Mouse (Mus musculus) erythroblast, embryonic 14.5 days (primary cell): ENCODE data around the gene Zbtb24. TPM values are rescaled to one million over a fixed set of nuclear protein-coding genes. Genes with fewer than 3 reads are reported as not detected.
A peak's percentile ranks its signal among the peaks of the same experiment; 100 is the strongest.
"Not testable (repeated sequence)": the region's sequence is repeated elsewhere in the genome, so short reads cannot be mapped to it uniquely, and the experiment has no call there.

Experiments used
- H3K27me3 ChIP-seq: 2 replicates; pipeline ENCODE4 v1.6.1; 2012; ENCODE audit warnings: inconsistent platforms; ENCODE audit not compliant: control insufficient read depth
- H3K36me3 ChIP-seq: 2 replicates; pipeline ENCODE4 v1.6.1; 2012; ENCODE audit warnings: mild to moderate bottlenecking, inconsistent platforms; ENCODE audit not compliant: control insufficient read depth
- H3K4me1 ChIP-seq: 2 replicates; pipeline ENCODE4 v1.6.1; 2012; ENCODE audit warnings: inconsistent platforms; ENCODE audit not compliant: control insufficient read depth
- H3K4me3 ChIP-seq: replicated peaks from 2 replicates; pipeline ENCODE3; 2012; ENCODE audit warnings: moderate library complexity, mild to moderate bottlenecking, inconsistent platforms
- H3K9me3 ChIP-seq: 2 replicates; pipeline ENCODE4 v1.6.1; 2012; ENCODE audit warnings: low read length, inconsistent platforms, mixed read lengths; ENCODE audit not compliant: control insufficient read depth
- GATA1 ChIP-seq: IDR thresholded peaks from 2 replicates; pipeline ENCODE4 v1.6.1; 2012; ENCODE audit warnings: low read length, inconsistent platforms, mixed read lengths
- TAL1 ChIP-seq: IDR thresholded peaks from 3 replicates; pipeline ENCODE4 v1.6.1; 2012; ENCODE audit warnings: low read length, inconsistent platforms, mixed read lengths
- polyA plus RNA-seq: library from polyadenylated mRNA; stranded (reverse); fragments of >175 nt; gene quantifications from 2 replicates; pipeline ENCODE4 v1.2.3, GENCODE M21; 2012

The Zbtb24 gene
- 0.45 and 0.48 TPM in 2 replicates for polyA plus RNA-seq

GRCm38 (mm10) chr10:41450137-41450670 lies at the start of gene Zbtb24:
Zbtb24 (plus strand) TSS chr10:41450383.
- Histone ChIP-seq H3K36me3 (peaks cover 32% of the 10 kb centered on the region), H3K9me3 (no peaks in the 10 kb centered on the region), H3K4me1 (peaks cover 43% of the 10 kb centered on the region), H3K27me3 (peaks cover 4% of the 10 kb centered on the region), H3K4me3 (peak within 1 kb of the TSS; percentile 93)
- TF ChIP-seq GATA1 (no peak), TAL1 (no peak)

- no peak for TF ChIP-seq GATA1
- TF ChIP-seq TAL1: no peak
- Histone ChIP-seq H3K4me3 (no peak overlapping the region), H3K36me3 (no peaks in the 10 kb centered on the region), H3K9me3 (no peaks in the 10 kb centered on the region), H3K27me3 (no peaks in the 10 kb centered on the region), H3K4me1 (no peaks in the 10 kb centered on the region)
Observed at GRCm38 (mm10) chr10:41401097-41401496, 49.1 kb upstream of the Zbtb24 start.

DNA sequence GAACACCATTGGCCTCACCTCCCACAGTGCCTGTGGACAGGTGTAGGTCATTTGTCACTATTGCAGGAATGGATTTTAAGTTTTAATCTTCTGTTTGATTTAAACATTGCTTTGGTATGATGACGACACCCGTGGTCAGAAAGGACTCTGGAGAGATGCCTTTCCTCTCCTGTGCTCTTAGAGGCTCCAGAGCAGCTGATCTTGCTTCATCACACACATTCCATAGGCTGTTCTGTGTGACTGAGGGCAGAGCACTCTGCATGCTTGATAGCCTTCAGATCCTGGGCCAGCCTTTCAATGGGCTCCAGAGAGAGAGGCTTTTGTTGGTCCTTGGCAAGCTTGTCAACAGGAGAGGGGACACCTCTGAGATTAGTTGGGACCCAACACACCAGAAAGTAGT lies 46.8 kb upstream of the Zbtb24 start:
- H3K4me1 ChIP-seq: no peaks in the 10 kb centered on the region
- H3K4me3 ChIP-seq: no peak overlapping the region
- no peaks in the 10 kb centered on the region for H3K9me3 ChIP-seq
- H3K36me3 ChIP-seq: no peaks in the 10 kb centered on the region
- H3K27me3 ChIP-seq: no peaks in the 10 kb centered on the region
- TF ChIP-seq GATA1 (no peak), TAL1 (no peak)

DNA sequence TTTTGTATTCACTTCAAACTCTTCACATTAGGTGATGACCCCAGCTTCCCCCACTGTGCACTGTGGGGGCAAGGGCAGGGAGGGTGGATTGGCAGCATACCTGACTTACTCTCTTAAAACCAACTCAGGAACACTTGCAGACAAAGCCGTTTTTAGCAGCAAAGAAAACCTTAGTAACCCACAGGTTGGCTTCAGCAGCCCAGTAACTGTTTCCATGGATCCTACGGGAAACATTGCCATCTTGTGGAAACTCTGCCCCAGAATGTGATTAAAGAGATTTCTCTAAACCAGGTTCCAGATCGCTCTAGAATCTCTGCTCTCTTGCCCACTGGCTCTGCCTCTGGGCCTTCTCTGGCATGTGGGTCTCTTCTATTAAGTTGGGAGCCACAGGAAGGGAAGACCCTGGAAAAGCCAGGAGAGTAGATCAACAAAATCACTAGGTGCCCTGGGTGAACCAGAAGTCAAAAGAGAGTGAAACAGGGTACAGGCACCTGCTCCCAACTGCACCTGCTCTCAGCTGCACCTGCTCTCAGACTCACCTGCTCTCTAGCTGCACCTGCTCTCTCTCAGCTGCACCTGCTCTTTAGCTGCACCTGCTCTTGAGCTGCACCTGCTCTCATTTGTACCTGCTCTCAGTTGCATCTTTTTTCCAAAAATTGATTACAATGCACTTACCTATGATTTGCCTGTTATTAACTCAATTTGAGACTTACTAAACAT lies 46.1 kb upstream of the Zbtb24 start:
- H3K4me3 ChIP-seq: no peak overlapping the region
- TF ChIP-seq GATA1 (no peak), TAL1 (no peak)
- H3K9me3 ChIP-seq: no peaks in the 10 kb centered on the region
- no peaks in the 10 kb centered on the region for H3K4me1 ChIP-seq
- no peaks in the 10 kb centered on the region for H3K27me3 ChIP-seq
- no peaks in the 10 kb centered on the region for H3K36me3 ChIP-seq

DNA sequence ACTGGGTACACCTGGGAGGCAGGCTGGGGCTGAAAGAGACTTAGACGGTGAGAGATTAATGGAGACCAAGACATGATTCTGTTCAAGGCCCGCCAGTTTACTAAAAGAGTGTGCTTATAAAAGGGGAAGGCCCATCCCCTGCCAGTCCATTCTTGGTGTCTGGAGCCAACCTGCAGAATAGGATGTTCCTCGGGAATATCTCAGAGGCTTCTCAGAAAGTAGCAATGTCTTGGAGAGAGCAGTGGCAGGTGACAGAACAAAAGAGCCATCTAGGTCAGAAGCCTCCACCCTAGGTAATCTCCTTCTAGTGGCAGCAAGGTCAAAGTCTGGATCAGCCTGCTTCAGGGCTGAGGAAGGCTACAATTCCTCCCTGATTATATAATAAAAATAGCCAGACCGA lies 40.0 kb upstream of the Zbtb24 start:
- H3K4me1 ChIP-seq, H3K36me3 ChIP-seq, H3K9me3 ChIP-seq, H3K4me3 ChIP-seq, H3K27me3 ChIP-seq: not testable (repeated sequence)

- H3K27me3 ChIP-seq, H3K9me3 ChIP-seq, H3K4me3 ChIP-seq, H3K4me1 ChIP-seq, H3K36me3 ChIP-seq: not testable (repeated sequence)
Observed at GRCm38 (mm10) chr10:41410821-41411220, 39.4 kb upstream of the Zbtb24 start.

DNA sequence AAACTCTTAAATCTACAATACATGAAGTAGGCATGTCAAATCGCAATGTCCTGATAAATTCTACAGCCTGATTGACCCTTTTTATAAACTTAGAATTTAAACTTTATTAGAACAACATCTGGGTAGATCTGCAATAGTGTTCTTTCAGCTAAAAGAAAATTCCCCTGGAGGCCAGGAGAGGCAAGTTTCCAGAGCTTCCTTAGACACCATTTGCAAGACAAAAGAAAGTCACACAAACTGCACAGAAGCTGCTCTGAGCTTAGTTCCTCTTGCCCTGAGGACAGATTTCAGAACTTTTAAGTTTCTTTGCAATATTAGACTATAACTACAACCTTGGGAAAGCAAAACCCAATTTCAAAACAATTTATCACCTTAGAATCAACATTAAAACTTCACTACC lies 36.7 kb upstream of the Zbtb24 start:
- not testable (repeated sequence) for H3K27me3 ChIP-seq, H3K4me1 ChIP-seq, H3K36me3 ChIP-seq, H3K4me3 ChIP-seq, H3K9me3 ChIP-seq

DNA sequence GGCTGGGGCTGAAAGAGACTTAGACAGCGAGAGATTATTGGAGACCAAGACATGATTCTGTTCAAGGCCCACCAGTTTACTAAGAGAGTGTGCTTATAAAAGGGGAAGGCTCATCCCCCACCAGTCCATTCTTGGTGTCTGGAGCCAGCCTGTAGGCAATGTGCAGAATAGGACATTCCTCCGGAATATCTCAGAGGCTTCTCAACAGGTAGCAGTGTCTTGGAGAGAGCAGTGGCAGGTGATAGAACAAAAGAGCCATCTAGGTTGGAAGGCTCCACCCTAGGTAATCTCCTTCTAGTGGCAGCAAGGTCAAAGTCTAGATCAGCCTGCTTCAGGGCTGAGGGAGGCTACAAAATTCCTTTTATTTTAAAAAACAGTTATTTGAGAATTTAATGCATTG lies 34.8 kb upstream of the Zbtb24 start:
- H3K36me3 ChIP-seq, H3K27me3 ChIP-seq, H3K4me1 ChIP-seq, H3K4me3 ChIP-seq, H3K9me3 ChIP-seq: not testable (repeated sequence)

- no peaks in the 10 kb centered on the region for H3K27me3 ChIP-seq
- no peaks in the 10 kb centered on the region for H3K4me1 ChIP-seq
- no peak overlapping the region for H3K4me3 ChIP-seq
Observed at GRCm38 (mm10) chr10:41420496-41421200, 29.5 kb upstream of the Zbtb24 start.

GRCm38 (mm10) chr10:41423681-41424080 lies 26.5 kb upstream of the Zbtb24 start:
- TF ChIP-seq TAL1 (no peak), GATA1 (no peak)
- no peaks in the 10 kb centered on the region for H3K4me1 ChIP-seq
- no peaks in the 10 kb centered on the region for H3K27me3 ChIP-seq
- H3K9me3 ChIP-seq: no peaks in the 10 kb centered on the region
- H3K4me3 ChIP-seq: no peak overlapping the region
- no peaks in the 10 kb centered on the region for H3K36me3 ChIP-seq

More at GRCm38 (mm10) chr10:41420496-41421200, 29.5 kb upstream of the Zbtb24 start:
- Histone ChIP-seq H3K9me3 (no peaks in the 10 kb centered on the region), H3K36me3 (no peaks in the 10 kb centered on the region)
- TF ChIP-seq TAL1 (no peak), GATA1 (no peak)
